Mouse (Mus musculus) spleen, postnatal 14 days (tissue): ENCODE measurements around the gene Fes.

Experiments used
- DNase-seq, 2 experiments: peaks; one replicate each; pipeline ENCODE4 v3.0.0; 2021 to 2022; ENCODE audit warnings: low spot score in 2 of 2

Gene Fes

DNA sequence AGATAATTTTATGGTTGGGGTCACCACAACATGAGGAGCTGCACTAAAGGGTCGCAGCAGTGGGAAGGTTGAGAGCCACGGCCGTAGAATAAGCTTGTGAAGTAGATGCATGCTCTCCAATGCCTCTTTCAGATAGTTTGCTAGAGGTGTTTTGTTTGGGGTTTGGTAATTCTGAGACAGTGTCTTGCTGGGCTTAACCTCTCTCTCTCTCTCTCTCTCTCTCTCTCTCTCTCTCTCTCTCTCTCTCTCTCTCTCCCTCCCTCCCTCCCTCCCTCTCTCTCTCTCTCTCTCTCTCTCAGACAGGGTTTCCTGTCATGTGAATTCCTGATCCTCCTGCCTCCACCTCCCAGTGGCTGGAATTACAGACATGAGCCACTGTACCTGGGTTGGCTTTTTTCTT is 13.0 kb downstream of the Fes start:
- no peak for DNase-seq

GRCm38 (mm10) chr7:80374280-80374679 is 13.5 kb downstream of the Fes start:
- no peak for DNase-seq

- DNase-seq, result no peak
These were observed 13.9 kb downstream of the Fes start for GRCm38 (mm10) chr7:80373850-80374249.

DNA sequence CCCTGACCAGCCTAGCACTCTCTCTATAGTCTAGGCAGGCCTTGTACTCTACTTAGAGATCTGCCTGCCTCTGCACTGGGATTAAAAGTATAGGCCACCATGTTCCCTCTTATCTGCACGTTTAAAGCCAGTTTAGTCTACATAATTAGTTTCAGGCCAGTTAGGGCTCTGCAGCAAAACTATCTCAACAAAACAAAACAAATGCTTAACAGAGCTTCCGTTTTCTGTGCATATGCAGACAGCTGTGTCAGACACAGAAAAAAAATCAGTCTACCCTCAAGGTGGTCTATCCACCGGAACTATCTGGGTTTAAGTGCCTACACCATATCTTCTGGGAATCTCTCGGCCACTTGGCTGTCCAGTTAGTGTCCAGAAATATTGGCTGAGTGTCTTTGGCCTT is 14.4 kb downstream of the Fes start:
- DNase-seq, result no peak

- DNase-seq, result no peak
These were observed 15.1 kb downstream of the Fes start for GRCm38 (mm10) chr7:80372667-80373066.

DNA sequence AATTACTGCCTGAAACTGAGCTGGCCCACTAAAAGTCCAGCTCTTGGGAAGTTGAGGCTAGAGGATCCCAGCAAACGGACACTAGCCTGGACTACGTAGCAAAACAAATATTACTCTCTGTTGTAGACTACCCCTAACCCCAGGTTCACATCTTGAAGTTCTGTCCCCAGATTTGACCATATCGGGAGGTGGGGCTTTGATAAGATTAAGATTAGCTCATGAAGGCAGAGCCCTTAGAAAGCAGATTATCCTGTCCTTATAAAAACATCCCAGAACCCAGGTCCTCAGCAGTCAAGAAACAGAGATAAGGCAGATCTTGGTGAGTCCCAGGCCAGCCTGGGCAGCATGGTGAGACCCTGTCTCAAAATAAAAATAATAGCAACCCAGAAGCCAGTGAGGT is 15.6 kb downstream of the Fes start:
- DNase-seq, result no peak

DNA sequence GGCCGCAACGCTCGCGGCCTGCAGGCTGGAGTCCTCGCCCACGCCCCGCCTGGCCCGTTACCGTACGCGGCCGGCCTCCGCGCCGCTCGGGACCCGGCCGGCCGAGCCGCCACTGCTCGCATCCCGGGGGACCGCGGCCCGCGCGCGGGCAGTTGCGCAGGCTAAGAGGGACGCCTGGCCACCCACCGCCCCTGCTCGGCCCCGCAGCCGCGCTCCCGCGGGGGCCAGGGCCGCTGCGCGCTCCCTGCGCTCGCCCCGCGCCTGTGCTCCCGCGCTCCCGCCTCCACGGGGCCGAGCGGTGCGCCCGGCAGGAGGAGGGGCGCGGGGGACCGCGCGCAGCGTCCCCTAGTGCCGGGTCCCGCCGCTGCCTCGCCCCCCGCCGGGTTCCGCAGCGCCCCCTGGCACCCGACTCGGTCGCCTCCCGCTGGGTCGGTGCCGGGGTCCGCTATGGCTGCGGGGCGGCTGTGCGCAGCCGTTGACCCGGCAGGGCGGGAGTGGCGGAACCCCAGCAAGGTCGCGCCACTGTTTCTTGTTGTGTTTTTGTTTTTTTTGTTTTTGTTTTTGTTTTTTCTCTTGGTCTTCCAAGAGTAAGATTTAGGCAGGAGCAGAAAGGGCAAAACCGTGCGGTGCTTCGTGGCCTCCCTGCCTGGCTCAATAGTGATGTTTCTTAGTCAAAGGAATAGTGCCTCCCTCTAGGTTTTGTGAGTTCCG is 16.6 kb downstream of the Fes start, which contains the start of gene Man2a2:
Gene Man2a2, minus strand, starts transcription at position 335 of the 711 bp plus-strand sequence.
- peak; percentile 64 to 76 for DNase-seq

GRCm38 (mm10) chr7:80370649-80371040 is 17.1 kb downstream of the Fes start:
- peak; percentile 51 to 68 for DNase-seq

GRCm38 (mm10) chr7:80369967-80370431 is 17.7 kb downstream of the Fes start:
- no peak for DNase-seq

- DNase-seq, result no peak
These were observed 18.3 kb downstream of the Fes start for GRCm38 (mm10) chr7:80369461-80369860.

DNA sequence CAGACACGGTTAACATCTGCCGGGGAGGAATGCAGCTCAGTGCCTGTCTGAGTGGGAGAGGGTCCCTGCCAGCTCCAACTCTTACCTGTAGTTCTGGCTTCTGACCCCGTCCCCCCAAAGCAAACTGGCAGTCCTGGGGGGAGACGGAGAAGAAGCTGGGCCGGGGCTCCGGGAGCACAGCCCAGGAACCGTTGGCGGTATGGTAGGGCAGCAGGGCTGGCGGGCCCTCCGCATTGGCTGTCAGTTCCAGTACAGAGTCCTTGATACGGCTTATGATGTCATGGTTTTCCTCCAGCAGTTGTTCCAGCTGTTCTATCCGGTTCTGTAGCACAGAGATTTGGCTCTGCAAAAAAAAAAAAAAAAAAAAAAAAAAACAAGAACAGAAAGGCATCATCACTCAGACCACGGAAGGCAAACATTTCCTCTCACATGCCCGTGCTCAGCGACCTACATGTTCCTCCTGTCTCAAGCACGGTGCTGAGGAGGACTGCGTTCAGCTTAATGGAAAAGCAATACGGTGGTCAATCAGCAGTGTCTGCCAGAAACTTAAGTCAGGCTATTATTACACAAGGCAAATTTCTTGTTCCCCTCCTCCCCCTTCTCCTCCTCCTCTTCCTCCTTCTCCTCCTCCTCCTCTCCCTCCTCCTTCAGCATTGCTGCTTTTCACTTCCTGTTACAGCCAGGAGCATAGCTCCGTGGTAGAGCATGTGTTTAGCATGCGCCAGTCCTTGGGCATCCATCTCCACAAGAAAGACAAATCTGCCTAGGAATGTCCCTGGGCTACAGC is 18.9 kb downstream of the Fes start:
- DNase-seq, result no peak

- no peak for DNase-seq
These were observed 19.7 kb downstream of the Fes start for GRCm38 (mm10) chr7:80368009-80368408.

GRCm38 (mm10) chr7:80367232-80367631 is 20.5 kb downstream of the Fes start:
- no peak for DNase-seq

DNA sequence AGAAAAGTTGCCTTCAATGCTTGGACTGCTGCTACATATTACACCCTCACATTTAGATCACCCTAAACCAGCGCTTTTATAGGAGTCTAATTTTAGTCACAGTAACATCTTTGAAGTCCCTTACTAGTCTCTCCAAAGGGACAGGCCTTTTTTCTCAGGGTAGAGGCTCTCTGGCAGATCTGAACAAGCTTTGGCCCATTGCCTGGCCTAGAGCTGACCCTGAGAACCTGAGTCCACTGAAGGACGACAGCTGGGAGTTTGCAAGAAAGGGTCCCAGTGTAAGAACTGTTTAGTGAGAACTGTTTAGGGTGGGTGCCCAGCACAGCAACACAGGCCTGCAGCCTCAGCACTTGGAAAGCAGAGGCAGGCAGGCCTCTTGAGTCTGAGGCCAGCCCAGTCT is 22.0 kb downstream of the Fes start:
- no peak for DNase-seq

- DNase-seq, result no peak
These were observed 27.3 kb downstream of the Fes start for GRCm38 (mm10) chr7:80360435-80360834.

DNA sequence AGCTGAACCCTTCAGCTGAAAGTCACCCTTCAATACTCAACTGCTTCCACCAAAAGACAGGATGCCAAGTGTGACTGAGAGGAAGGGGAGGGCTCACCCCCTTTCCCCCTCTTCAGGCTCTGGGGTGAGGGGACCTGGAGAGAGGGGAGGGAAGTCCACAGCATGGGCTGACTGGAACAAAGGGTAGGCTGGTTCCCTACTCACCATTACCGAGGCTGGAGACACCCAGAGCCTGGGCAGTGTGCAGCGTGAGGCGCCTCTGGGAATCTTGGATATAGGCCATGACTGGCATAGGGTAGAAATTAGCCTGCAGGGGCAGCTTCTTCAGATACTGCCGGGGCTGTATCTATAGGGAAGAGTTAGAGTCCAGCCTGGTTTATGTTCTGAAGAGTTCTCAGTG is 29.7 kb downstream of the Fes start:
- no peak for DNase-seq

GRCm38 (mm10) chr7:80357156-80357555 is 30.6 kb downstream of the Fes start:
- DNase-seq, result no peak

DNA sequence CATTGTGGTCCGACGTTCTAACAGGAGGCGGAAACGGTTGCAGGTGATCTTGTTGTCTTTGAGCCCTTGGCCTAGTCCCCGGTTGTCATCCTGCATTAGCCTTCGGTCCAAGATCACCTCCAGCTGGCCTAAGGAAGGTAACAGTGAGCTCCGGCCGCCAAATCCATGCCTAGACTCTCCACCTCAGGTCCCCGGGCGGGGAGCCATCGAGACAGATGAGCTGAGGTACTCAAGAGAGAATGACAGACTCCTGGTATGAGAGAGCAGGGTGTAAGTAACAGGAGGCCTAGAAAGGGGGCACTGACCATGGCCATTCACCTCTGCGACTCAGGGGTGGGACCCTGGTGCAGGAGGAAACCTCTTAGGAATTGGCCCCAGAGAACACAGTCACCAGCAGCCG is 31.4 kb downstream of the Fes start:
- DNase-seq, result no peak

- no peak for DNase-seq
These were observed 34.8 kb downstream of the Fes start for GRCm38 (mm10) chr7:80352920-80353319.

GRCm38 (mm10) chr7:80350808-80351207 is 36.9 kb downstream of the Fes start:
- DNase-seq, result no peak

DNA sequence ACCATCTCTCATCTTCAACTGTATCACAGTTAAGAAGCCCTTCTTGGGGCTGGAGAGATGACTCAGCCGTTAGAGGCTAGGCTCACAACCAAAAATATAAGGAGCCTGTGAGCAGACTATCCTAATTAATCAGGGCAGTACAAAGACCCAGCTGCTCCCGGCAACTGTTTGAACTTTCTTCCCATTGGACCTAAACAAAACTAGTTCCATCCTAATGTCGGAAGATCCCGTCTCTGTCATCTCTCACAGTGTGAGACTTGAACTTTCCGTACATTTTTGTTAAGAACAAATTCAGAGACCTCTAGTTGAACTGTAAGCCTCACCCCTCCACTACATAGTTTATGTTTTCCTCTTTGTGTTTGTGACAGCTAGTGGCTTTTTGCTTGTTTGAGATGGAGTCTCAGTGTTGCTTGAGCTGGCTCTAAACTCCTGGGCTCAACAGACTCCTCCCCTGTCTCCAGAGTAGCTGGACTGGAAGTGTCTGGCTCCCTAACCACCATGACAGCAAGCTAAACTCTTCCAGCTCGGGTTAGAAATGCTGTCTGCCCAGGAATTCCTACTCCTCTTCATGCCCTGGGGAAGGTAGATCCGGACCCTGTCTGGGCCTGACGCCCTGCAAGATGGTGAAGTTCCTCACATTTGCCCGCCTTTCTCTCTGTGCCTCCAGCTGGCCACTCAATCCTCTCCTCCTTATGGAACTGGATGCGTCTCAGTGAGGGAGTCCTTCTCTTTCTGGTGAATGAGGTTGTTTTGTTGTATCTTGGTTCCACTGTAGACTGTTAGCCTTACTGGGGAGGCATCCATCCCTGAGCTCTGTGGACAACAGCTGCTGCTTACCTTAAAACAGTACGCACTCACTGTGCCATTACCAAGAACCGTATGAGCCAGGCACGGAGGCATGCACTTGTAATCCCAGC is 39.8 kb downstream of the Fes start:
- no peak for DNase-seq

DNA sequence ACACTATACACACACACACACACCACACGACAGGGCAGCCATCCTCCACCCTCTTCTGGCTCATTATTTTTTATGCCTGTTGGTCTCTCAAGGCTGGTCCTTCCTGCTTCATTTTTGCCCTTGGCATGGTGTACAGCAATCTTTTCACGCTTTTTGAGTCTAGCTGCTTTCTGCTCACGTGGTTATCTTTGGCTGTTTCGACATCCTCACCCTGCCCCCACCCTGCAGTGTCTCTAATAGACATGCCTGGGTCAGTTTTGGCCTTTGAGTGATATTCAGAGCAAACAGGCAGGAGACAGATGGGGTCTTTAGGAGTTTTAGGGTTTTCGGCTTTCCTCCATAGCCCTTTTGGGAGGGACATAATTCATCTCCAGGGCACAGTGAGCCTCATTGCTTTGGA is 40.9 kb downstream of the Fes start:
- no peak for DNase-seq
